Comparison of ENCODE assay signal across 17 mouse cellular contexts in genomic region chr7:143311471-143311870, GRCm38 (mm10).
A peak's percentile ranks its signal among the peaks of the same experiment; 100 is the strongest.
DNase-seq lines count a peak whose midpoint lies in the region; ATAC-seq and TF ChIP-seq lines count a peak whose summit lies in the region.
"Had no signal": no experiment of that assay in that cellular context is flagged by ENCODE, and none has a peak within 500 bp of the region (broad histone marks: within the 10 kb centered on the region; RNA-seq: fewer than 3 reads in every experiment).

No protein-coding gene starts in this region.

- H3K9me3 ChIP-seq in hindbrain, embryonic 12.5 days (replicated peaks) = no peaks in the 10 kb centered on the region
- no peaks in the 10 kb centered on the region for H3K9me3 ChIP-seq in hindbrain, postnatal 0 days (ENCODE audit: low read length)
- no peaks in the 10 kb centered on the region for H3K9me3 ChIP-seq in limb, embryonic 10.5 days (replicated peaks)
- no peaks in the 10 kb centered on the region for H3K9me3 ChIP-seq in stomach, postnatal 0 days (ENCODE audit: control insufficient read depth, low read length)
- no peaks in the 10 kb centered on the region for H3K9me3 ChIP-seq in midbrain, embryonic 11.5 days (ENCODE audit: control insufficient read depth, low read length)
- no peaks in the 10 kb centered on the region for H3K9me3 ChIP-seq in midbrain, embryonic 13.5 days
- H3K9me3 ChIP-seq: hindbrain, embryonic 15.5 days; lung, embryonic 15.5 days had no signal

- no peak overlapping the region for H3K4me3 ChIP-seq in hindbrain, embryonic 12.5 days
- H3K4me3 ChIP-seq in hindbrain, postnatal 0 days (ENCODE audit: low read length) = no peak overlapping the region
- no peak overlapping the region for H3K4me3 ChIP-seq in limb, embryonic 10.5 days
- H3K4me3 ChIP-seq in stomach, postnatal 0 days (ENCODE audit: low read depth, low read length) = no peak overlapping the region
- no peak overlapping the region for H3K4me3 ChIP-seq in midbrain, embryonic 11.5 days (ENCODE audit: low read depth, low read length)
- no peak overlapping the region for H3K4me3 ChIP-seq in midbrain, embryonic 13.5 days (replicated peaks)
- H3K4me3 ChIP-seq: hindbrain, embryonic 15.5 days; layer of hippocampus, adult 2 months; lung, embryonic 15.5 days had no signal

- peaks cover 14% of the 10 kb centered on the region; the same call in 1 of the 2 replicates for H3K4me1 ChIP-seq in hindbrain, embryonic 12.5 days
- no peaks in the 10 kb centered on the region for H3K4me1 ChIP-seq in hindbrain, postnatal 0 days (ENCODE audit: insufficient read depth, low read length)
- H3K4me1 ChIP-seq in limb, embryonic 10.5 days = peaks cover 49% of the 10 kb centered on the region
- H3K4me1 ChIP-seq in stomach, postnatal 0 days (replicated peaks; ENCODE audit: control insufficient read depth, insufficient read depth) = peaks cover 13% of the 10 kb centered on the region
- no peaks in the 10 kb centered on the region for H3K4me1 ChIP-seq in midbrain, embryonic 11.5 days (ENCODE audit: control insufficient read depth, insufficient read depth, low read length)
- H3K4me1 ChIP-seq in midbrain, embryonic 13.5 days (replicated peaks) = no peaks in the 10 kb centered on the region
- H3K4me1 ChIP-seq: hindbrain, embryonic 15.5 days had no signal

- no peak for ATAC-seq in hindbrain, embryonic 12.5 days (ENCODE audit: low FRiP score)
- ATAC-seq in hindbrain, postnatal 0 days = no peak
- ATAC-seq in stomach, postnatal 0 days (ENCODE audit: low FRiP score, low TSS enrichment) = no peak
- ATAC-seq in midbrain, embryonic 11.5 days (ENCODE audit: low FRiP score) = no peak
- no peak for ATAC-seq in midbrain, embryonic 13.5 days
- ATAC-seq: forebrain, embryonic 16.5 days; midbrain, embryonic 16.5 days; Patski had no signal

- H3K27ac ChIP-seq in hindbrain, embryonic 12.5 days = peak overlapping the region; percentile 8; the same call in 1 of the 2 replicates
- H3K27ac ChIP-seq in hindbrain, postnatal 0 days = no peak overlapping the region
- peak overlapping the region; percentile 74 for H3K27ac ChIP-seq in limb, embryonic 10.5 days
- H3K27ac ChIP-seq in stomach, postnatal 0 days (replicated peaks) = 0 out of 2 replicates have a peak overlapping the region, but pooled peaks have one; percentile 13
- H3K27ac ChIP-seq in midbrain, embryonic 11.5 days (ENCODE audit: low read depth, low read length) = no peak overlapping the region
- H3K27ac ChIP-seq in midbrain, embryonic 13.5 days = no peak overlapping the region
- H3K27ac ChIP-seq: hindbrain, embryonic 15.5 days; layer of hippocampus, adult 2 months had no signal

- H3K4me2 ChIP-seq in hindbrain, embryonic 12.5 days (replicated peaks) = no peak overlapping the region
- H3K4me2 ChIP-seq in hindbrain, postnatal 0 days (ENCODE audit: low read depth, low read length) = no peak overlapping the region
- no peak overlapping the region for H3K4me2 ChIP-seq in stomach, postnatal 0 days (replicated peaks; ENCODE audit: low read depth)
- no peak overlapping the region for H3K4me2 ChIP-seq in midbrain, embryonic 11.5 days
- H3K4me2 ChIP-seq in midbrain, embryonic 13.5 days (replicated peaks) = no peak overlapping the region
- H3K4me2 ChIP-seq: hindbrain, embryonic 15.5 days; liver, embryonic 11.5 days; lung, embryonic 15.5 days had no signal

- TF ChIP-seq EP300 in stomach, postnatal 0 days (optimal IDR thresholded peaks at IDR 0.05) = no peak

- peaks cover 6% of the 10 kb centered on the region for H3K27me3 ChIP-seq in hindbrain, embryonic 12.5 days
- no peaks in the 10 kb centered on the region for H3K27me3 ChIP-seq in hindbrain, postnatal 0 days (ENCODE audit: insufficient read depth, low read length)
- H3K27me3 ChIP-seq in limb, embryonic 10.5 days (ENCODE audit: low read depth, poor library complexity, severe bottlenecking) = no peaks in the 10 kb centered on the region
- no peaks in the 10 kb centered on the region for H3K27me3 ChIP-seq in stomach, postnatal 0 days (ENCODE audit: control insufficient read depth, insufficient read depth, low read length)
- no peaks in the 10 kb centered on the region for H3K27me3 ChIP-seq in midbrain, embryonic 11.5 days (ENCODE audit: control insufficient read depth, insufficient read depth, low read length)
- no peaks in the 10 kb centered on the region for H3K27me3 ChIP-seq in midbrain, embryonic 13.5 days
- H3K27me3 ChIP-seq: hindbrain, embryonic 15.5 days; lung, embryonic 15.5 days; Patski had no signal

- no peak for TF ChIP-seq CTCF in hindbrain, postnatal 0 days (IDR thresholded peaks at IDR 0.05; ENCODE audit: low read depth)
- TF ChIP-seq CTCF in stomach, postnatal 0 days (IDR thresholded peaks at IDR 0.05; ENCODE audit: low read depth) = no peak

- 84% methylated on average over 7 of the region's 7 CpGs for WGBS in hindbrain, embryonic 12.5 days
- WGBS in hindbrain, postnatal 0 days = 78% methylated on average over 7 of the region's 7 CpGs
- 93% methylated on average over 7 of the region's 7 CpGs for WGBS in limb, embryonic 10.5 days
- WGBS in stomach, postnatal 0 days = 81% methylated on average over 7 of the region's 7 CpGs
- WGBS in midbrain, embryonic 11.5 days = 86% methylated on average over 7 of the region's 7 CpGs
- 88% methylated on average over 7 of the region's 7 CpGs for WGBS in midbrain, embryonic 13.5 days

- DNase-seq in cerebellum, postnatal 10 days = peak; percentile 43 to 47
- no peak for DNase-seq in cerebellum, adult 18-20 months
- DNase-seq in hindbrain, postnatal 0 days (ENCODE audit: low spot score) = no peak
- no peak for DNase-seq in limb, embryonic 10.5 days (ENCODE audit: low spot score)
- DNase-seq in stomach, postnatal 0 days (ENCODE audit: low spot score) = no peak
- DNase-seq in midbrain, embryonic 11.5 days (ENCODE audit: low spot score, missing footprints) = no peak
- DNase-seq: cerebellum, adult 9-10 months; gastrocnemius, postnatal 14 days had no signal

- H3K36me3 ChIP-seq in hindbrain, embryonic 12.5 days = no peaks in the 10 kb centered on the region
- no peaks in the 10 kb centered on the region for H3K36me3 ChIP-seq in hindbrain, postnatal 0 days (ENCODE audit: insufficient read depth, low read length)
- H3K36me3 ChIP-seq in limb, embryonic 10.5 days = no peaks in the 10 kb centered on the region
- H3K36me3 ChIP-seq in stomach, postnatal 0 days (ENCODE audit: control insufficient read depth, insufficient read depth, low read length) = no peaks in the 10 kb centered on the region
- H3K36me3 ChIP-seq in midbrain, embryonic 11.5 days (ENCODE audit: control insufficient read depth, insufficient read depth, low read length) = no peaks in the 10 kb centered on the region
- no peaks in the 10 kb centered on the region for H3K36me3 ChIP-seq in midbrain, embryonic 13.5 days
- H3K36me3 ChIP-seq: hindbrain, embryonic 15.5 days; lung, embryonic 15.5 days had no signal

- no peak overlapping the region for H3K9ac ChIP-seq in hindbrain, embryonic 12.5 days
- no peak overlapping the region for H3K9ac ChIP-seq in hindbrain, postnatal 0 days (replicated peaks; ENCODE audit: low read length)
- H3K9ac ChIP-seq in stomach, postnatal 0 days (ENCODE audit: low read length) = no peak overlapping the region
- no peak overlapping the region for H3K9ac ChIP-seq in midbrain, embryonic 11.5 days (ENCODE audit: low read length)
- no peak overlapping the region for H3K9ac ChIP-seq in midbrain, embryonic 13.5 days (replicated peaks)
- H3K9ac ChIP-seq: hindbrain, embryonic 15.5 days; lung, embryonic 15.5 days had no signal

Comparison
In these comparisons a context has a peak if more than half of its experiments do, and no peak if none do; other contexts are left out.
1. DNase-seq: peak in cerebellum, postnatal 10 days (2 of 2); none in cerebellum, adult 18-20 months (0 of 2), hindbrain, postnatal 0 days (single experiment), limb, embryonic 10.5 days (single experiment), stomach, postnatal 0 days (single experiment) and midbrain, embryonic 11.5 days (single experiment).
2. H3K27ac ChIP-seq: peak in hindbrain, embryonic 12.5 days (single experiment), limb, embryonic 10.5 days (single experiment) and stomach, postnatal 0 days (single experiment); none in hindbrain, postnatal 0 days (single experiment), midbrain, embryonic 11.5 days (single experiment) and midbrain, embryonic 13.5 days (single experiment).